Mouse (Mus musculus): ENCODE data around the gene Eid3.
A peak's percentile ranks its signal among the peaks of the same experiment; 100 is the strongest.

Eid3 gene

DNA sequence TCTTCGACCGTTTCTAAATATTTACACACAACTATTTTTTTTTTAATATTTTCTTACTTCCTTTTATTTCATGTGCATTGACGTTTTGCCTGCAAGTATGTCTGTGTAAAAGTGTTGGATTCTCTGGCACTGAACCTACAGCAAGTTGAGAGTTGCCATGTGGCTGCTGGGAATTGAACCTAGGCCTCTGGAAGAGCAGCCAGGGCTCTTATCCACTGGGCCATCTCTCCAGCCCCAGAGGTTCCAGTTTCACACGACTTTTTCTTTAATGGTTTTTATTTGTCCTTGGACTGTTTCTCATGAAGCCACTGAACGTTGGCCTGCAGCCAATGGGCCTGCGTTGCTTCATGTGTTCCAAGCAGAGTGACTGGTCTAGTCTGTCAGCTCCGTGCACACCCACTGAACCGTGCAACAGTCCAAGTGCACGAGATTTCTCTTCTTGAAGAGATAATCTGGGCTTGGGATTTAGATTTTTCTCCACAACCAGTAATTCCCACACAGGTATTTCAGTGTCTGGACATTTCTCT lies 23.1 kb downstream of the Eid3 start:
- TF ChIP-seq GATA4 (IDR thresholded peaks at IDR 0.05; ENCODE audit: insufficient replicate concordance, low read length) = peak; percentile 94

GRCm38 (mm10) chr10:82890936-82891335 lies 24.5 kb downstream of the Eid3 start:
- TF ChIP-seq GATA4 (IDR thresholded peaks at IDR 0.05; ENCODE audit: insufficient replicate concordance, low read length) = no peak

GRCm38 (mm10) chr10:82891427-82891826 lies 25.0 kb downstream of the Eid3 start:
- no peak for TF ChIP-seq GATA4 (IDR thresholded peaks at IDR 0.05; ENCODE audit: insufficient replicate concordance, low read length)

GRCm38 (mm10) chr10:82892442-82893055 lies 26.1 kb downstream of the Eid3 start:
- TF ChIP-seq GATA4 (IDR thresholded peaks at IDR 0.05; ENCODE audit: insufficient replicate concordance, low read length) = no peak

DNA sequence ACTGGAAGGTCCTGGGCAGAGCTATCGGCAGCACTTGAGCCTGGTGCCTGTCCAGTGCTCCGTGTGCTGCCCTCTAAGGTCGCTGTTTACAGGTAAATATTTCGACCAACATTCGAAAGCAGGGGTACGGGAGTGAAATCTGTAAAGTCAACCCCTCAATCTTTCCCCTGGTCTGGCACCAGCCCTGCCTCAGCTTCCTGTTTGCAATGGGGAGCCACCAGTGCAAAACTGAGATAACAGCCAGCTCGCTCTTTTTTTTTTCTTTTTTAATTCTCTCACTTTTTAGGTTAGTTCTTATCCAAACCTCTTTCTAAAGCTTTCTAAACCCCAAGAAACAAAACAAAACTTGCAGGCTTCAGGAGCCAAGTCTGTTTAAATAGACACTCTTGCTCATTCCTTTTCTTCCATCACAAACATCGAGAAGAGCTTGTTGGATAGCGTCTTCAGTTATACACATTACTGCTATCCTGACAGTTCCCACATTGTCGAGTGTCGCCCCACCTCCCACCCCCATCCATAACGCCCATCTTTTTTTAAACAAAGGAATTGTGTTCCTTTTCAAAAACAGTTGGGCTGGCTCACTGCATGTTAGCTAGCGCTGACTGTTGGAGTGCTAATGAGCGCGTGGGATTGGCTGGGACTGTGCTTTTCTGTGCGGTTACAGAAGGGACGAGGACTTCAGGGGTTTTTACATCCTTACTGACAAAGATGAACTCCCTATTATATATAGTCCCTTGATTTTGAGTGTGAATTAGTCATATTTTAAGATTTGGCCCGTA lies 27.6 kb downstream of the Eid3 start:
- no peak for TF ChIP-seq GATA4 (IDR thresholded peaks at IDR 0.05; ENCODE audit: insufficient replicate concordance, low read length)

- no peak for TF ChIP-seq GATA4 (IDR thresholded peaks at IDR 0.05; ENCODE audit: insufficient replicate concordance, low read length)
These were observed 31.5 kb downstream of the Eid3 start for GRCm38 (mm10) chr10:82897936-82898335.

DNA sequence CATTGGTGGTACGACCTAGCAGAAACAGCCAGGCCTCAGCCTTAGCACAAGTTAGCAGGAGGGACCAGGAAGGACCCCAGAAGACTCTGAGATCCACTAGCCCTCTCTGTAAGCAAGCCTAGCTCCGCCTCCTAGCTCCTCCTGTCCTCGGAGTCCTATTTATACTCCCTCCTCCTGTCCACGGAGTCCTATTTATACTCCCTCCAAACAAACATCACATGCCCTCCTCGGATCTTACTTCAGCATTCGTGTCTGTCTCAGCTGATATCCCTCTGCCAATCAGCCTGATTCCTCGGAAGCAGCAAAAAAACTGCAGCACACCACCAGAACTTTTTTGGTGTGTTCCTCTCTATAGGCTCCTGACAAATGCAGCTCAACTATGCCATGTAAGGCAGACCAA lies 32.5 kb downstream of the Eid3 start:
- no peak for TF ChIP-seq GATA4 (IDR thresholded peaks at IDR 0.05; ENCODE audit: insufficient replicate concordance, low read length)

GRCm38 (mm10) chr10:82899810-82900421 lies 33.5 kb downstream of the Eid3 start:
- no peak for TF ChIP-seq GATA4 (IDR thresholded peaks at IDR 0.05; ENCODE audit: insufficient replicate concordance, low read length)

DNA sequence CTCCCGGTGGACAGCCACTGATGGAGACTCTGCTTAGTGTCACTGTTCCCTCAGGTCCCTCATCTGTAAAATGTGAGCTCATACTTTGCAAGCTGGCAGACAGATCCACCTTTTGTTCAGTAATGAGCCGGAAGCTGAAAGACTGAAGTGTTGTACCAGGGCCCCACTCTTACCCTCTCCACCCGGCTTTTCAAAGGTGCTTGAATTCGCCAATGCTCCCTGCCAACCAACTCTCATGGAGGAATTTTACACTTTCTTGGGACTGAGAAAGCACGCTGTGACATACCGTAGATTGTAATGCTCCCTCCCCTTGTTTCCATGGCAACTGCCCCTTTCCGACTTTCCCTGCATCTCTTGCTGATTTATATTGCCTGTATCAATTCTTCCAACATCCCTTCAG lies 34.1 kb downstream of the Eid3 start:
- no peak for TF ChIP-seq GATA4 (IDR thresholded peaks at IDR 0.05; ENCODE audit: insufficient replicate concordance, low read length)

DNA sequence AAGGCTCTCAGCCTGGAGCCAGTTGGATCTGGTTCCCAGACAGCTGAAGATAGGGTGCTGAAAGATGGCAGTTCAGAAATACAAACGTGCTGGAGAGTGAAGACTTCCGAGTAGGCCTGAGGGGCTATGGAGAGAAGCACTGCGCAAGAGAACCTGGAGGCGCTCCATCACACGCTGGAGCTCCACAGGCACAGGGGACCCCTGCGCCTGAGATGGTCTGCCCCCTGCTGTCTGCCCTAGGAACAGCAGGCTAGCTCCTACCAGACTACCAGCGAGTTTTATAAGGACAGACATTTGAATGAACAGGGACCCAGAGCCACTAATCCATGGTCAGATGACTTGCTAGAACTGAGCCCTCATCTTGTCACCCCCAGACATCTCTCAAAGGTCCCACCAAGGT lies 35.0 kb downstream of the Eid3 start:
- no peak for TF ChIP-seq GATA4 (IDR thresholded peaks at IDR 0.05; ENCODE audit: insufficient replicate concordance, low read length)

GRCm38 (mm10) chr10:82908526-82908925 lies 42.1 kb downstream of the Eid3 start:
- no peak for TF ChIP-seq GATA4 (IDR thresholded peaks at IDR 0.05; ENCODE audit: insufficient replicate concordance, low read length)

DNA sequence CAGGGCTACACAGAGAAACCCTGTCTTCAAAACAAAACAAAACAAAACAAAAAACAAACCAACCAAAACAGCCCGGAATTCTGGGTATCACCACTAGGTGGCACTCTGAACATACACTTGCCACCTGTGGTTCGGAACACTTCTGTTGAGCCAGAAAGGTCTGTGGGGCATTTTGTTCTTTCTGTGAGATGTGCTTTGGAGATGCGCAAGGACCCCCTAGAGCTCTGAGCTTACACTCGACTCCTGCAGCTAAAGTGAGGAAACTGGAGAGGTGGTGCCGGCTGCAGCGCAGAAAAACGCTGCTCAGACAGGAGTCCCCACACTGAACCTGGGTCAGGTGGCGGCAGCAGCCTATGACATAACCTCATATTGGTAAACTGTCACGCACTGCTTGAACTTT lies 43.0 kb downstream of the Eid3 start:
- no peak for TF ChIP-seq GATA4 (IDR thresholded peaks at IDR 0.05; ENCODE audit: insufficient replicate concordance, low read length)

DNA sequence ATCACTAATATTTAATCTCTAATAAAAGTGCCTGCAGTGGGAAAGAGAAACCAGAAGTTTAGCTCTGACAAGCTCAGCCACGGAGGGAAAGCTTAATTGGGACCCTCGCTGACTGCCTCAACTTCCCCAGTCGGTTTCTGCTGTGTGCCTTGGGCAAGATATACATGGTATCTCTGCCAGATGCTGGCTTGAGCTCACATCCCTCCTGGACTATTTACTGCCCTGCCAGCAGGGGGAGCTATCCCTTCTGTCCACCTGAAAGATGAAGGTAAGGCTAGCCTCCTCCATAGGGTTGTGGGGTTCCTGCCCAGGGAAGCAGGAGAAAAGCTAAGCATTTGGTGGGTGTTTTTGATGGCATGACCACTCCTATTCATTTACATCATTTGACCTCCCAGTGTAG lies 43.8 kb downstream of the Eid3 start:
- TF ChIP-seq GATA4 (IDR thresholded peaks at IDR 0.05; ENCODE audit: insufficient replicate concordance, low read length) = no peak

DNA sequence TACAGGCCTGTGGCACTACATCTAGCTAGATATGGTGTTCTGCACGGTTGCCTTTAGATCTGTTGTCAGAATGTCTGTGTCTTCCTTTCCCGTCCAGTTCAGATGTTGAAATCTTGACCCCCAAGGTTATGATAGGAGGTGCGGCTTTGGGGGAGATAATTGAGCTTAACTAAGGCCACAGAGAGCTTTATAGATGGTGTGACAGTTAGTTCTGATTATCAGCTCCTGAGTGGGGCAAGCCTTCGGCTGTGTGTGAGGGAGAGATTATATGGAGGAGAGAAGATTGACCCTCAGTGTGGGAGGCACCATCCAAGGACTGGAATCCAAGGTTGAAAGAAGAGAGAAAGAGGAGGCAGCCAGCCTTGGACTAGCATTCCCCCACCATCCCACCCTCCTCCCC lies 46.8 kb downstream of the Eid3 start:
- TF ChIP-seq GATA4 (IDR thresholded peaks at IDR 0.05; ENCODE audit: insufficient replicate concordance, low read length) = no peak

- TF ChIP-seq GATA4 (IDR thresholded peaks at IDR 0.05; ENCODE audit: insufficient replicate concordance, low read length) = no peak
These were observed 47.3 kb downstream of the Eid3 start for GRCm38 (mm10) chr10:82913772-82914171.

Measured in liver, adult (tissue).